Mouse (Mus musculus) stomach, postnatal 0 days (tissue): ENCODE measurements around the gene Cactin.

ENCODE experiments used
- CTCF ChIP-seq: IDR thresholded peaks from 2 replicates; pipeline ENCODE4 v1.5.1; 2016; ENCODE audit warnings: antibody characterized with exemption, low read depth, mild to moderate bottlenecking, moderate library complexity
- EP300 ChIP-seq: optimal IDR thresholded peaks from 2 replicates; pipeline ENCODE3; 2016; ENCODE audit warnings: antibody characterized with exemption

GRCm38 (mm10) chr10:81303258-81303657, 17.6 kb upstream of the Cactin start:
- TF ChIP-seq CTCF (no peak), EP300 (no peak)
